Mouse (Mus musculus) lung, postnatal 0 days (tissue): ENCODE data around the gene Fgf7.

Experiments used
- CTCF ChIP-seq: IDR thresholded peaks from 2 replicates; pipeline ENCODE4 v1.5.1; 2016; ENCODE audit warnings: antibody characterized with exemption, mild to moderate bottlenecking
- EP300 ChIP-seq: IDR thresholded peaks from 2 replicates; pipeline ENCODE4 v1.6.1; 2016; ENCODE audit warnings: antibody characterized with exemption, mild to moderate bottlenecking, control low read depth

DNA sequence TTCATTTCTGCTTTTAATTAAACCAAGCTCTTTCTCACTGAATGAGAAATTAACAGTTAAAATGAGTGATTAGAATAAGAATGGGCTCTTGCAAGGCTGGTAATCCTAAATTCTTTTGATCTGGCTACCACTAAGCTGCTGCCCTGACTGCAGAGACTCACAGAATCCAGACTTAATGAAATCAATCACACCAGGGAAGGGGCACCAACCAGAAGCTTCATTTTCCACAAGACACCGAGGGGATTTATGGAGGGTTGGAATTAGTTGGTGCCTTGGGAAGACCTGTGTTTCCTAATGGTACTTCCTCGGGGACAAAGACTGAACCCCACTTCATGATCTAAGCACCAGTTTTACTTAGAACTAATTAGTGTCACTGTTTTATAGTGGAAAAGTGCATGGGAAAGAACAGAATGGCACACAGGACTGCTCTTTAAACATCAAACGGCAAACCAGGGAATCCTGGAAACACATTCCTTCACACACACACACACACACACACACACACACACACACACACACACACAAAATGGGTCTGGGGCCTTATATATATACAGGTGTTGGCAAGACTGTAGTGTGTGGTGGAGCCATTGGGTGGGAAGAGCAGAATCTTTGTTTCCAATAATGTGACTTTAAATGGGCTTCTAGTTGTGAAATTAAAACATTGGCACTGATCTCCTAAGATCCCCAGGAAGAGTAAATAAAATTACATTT is 18.5 kb upstream of the Fgf7 start:
- no peak for TF ChIP-seq EP300
- TF ChIP-seq CTCF, result no peak
